Mouse (Mus musculus) adrenal gland, postnatal 10 days (tissue): Measurements from ENCODE around the gene Leprot. TPM values are rescaled to one million over a fixed set of nuclear protein-coding genes. Genes with fewer than 3 reads are reported as not detected.

ENCODE experiments used
- total RNA-seq, 2 experiments: library from RNA; stranded (reverse); gene quantifications; 2 replicates each; pipeline ENCODE4 v1.2.3; 2021

Gene Leprot
- total RNA-seq, 2 experiments from 2014 or later = 55.3 to 63.0 TPM

Other genes with a start within 250 kb of the Leprot start
- gene Ak4, start 228.4 kb upstream of the Leprot start, total RNA-seq = 10 to 100 TPM; 10.2 to 26.9 TPM
- 1 to 10 TPM; 7.3 to 9.1 TPM for gene Dnajc6, start 151.1 kb upstream of the Leprot start, total RNA-seq
- gene Lepr, start 69.7 kb downstream of the Leprot start, total RNA-seq = 10 to 100 TPM; 14.8 to 29.4 TPM
- gene B020004J07Rik, start 196.3 kb downstream of the Leprot start, total RNA-seq = not detected
- gene C130073F10Rik, start 246.1 kb downstream of the Leprot start, total RNA-seq = not detected